Mouse (Mus musculus) heart, postnatal 4 days (tissue): ENCODE measurements at regions not wholly inside any gene's neighbourhood (a gene's known extent, or its start where the extent isn't known, plus 50 kb on each side); places are given as distances from the start of the nearest gene placed in this dataset.
A peak's percentile ranks its signal among the peaks of the same experiment; 100 is the strongest.

Source experiments
- DNase-seq: peaks from one replicate; pipeline ENCODE4 v3.0.0; 2021

- no peak for DNase-seq
These were observed 925.0 kb upstream of the Gm7489 start for GRCm38 (mm10) chr15:52959711-52960110.

GRCm38 (mm10) chr15:52961491-52961890 is 923.2 kb upstream of the Gm7489 start:
- no peak for DNase-seq

- DNase-seq = no peak
These were observed 920.8 kb upstream of the Gm7489 start for GRCm38 (mm10) chr15:52963918-52964317.

- no peak for DNase-seq
These were observed 920.3 kb upstream of the Gm7489 start for GRCm38 (mm10) chr15:52964403-52964802.

GRCm38 (mm10) chr15:52967801-52968235 is 916.9 kb upstream of the Gm7489 start:
- peak; percentile 59 for DNase-seq

GRCm38 (mm10) chr15:52982821-52983220 is 901.9 kb upstream of the Gm7489 start:
- DNase-seq = no peak

- DNase-seq = no peak
These were observed 894.1 kb upstream of the Gm7489 start for GRCm38 (mm10) chr15:52990580-52990979.

GRCm38 (mm10) chr15:52994351-52994750 is 890.4 kb upstream of the Gm7489 start:
- DNase-seq = no peak

GRCm38 (mm10) chr15:52999200-52999599 is 885.5 kb upstream of the Gm7489 start:
- DNase-seq = no peak

DNA sequence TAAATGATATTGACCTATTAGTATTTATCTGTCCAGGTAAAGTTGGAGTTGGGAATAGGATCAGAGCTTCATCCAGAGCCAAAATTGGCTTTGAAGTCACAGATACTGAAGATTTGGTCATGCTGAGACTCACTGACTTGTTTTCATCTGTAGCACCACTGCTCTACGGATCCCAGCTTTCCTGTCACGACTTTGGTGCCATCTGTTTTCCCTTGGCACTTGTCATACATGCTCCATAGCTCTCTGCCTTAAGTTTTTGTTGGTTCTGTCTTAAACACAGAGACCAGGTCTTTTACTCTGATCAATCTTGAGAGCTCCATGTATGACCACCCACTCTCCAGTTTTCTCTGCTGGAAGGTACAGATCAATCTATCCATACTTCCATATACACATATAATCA is 884.9 kb upstream of the Gm7489 start:
- no peak for DNase-seq

DNA sequence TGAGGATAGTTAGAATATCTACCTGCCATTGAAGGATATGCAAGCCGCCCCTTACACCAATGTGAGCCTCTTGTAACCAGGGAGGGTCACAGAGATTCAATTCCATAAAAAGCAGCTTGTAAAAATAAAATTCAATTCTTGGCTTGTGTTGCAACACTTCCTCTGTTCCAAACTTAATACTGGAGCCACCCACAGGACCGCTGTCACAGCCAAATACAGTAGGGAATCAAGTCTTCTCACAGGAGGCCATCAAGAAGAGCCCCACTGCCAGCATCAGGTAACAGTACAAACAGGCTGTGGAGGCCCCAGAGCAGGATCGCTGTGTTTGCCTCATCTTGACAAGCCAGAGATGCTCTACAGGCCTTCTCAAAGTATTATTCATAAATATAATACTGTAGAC is 883.3 kb upstream of the Gm7489 start:
- DNase-seq = no peak

GRCm38 (mm10) chr15:53001964-53002363 is 882.7 kb upstream of the Gm7489 start:
- no peak for DNase-seq

GRCm38 (mm10) chr15:53004078-53004477 is 880.6 kb upstream of the Gm7489 start:
- no peak for DNase-seq

- no peak for DNase-seq
These were observed 877.9 kb upstream of the Gm7489 start for GRCm38 (mm10) chr15:53006844-53007243.

DNA sequence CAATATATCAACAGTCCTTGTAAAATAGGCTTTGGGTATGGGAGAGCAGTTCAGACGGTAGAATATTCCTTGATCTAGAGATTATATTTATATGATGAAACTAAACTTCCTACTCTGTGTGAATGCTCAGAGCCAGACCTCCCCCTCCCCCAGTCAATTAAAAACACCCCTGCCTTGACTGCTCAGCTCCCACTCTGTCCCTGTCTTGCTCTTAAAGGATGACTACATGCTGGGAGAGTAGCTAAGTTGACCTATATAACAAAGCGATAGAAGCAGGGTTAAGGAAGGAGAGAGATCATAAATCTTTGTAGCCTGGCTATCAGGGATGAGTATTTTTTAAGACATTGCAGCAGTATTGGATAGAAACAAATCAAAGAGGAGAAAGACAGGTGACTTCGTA is 875.4 kb upstream of the Gm7489 start:
- DNase-seq = no peak
